Mouse (Mus musculus) mesoderm, embryonic 11.5 days (tissue): ENCODE results near the gene Tbcd.

Source experiments
- DNase-seq: peaks from one replicate; pipeline ENCODE4 v3.0.0-alpha.2; 2012; ENCODE audit warnings: low read depth, low spot score

The Tbcd gene

DNA sequence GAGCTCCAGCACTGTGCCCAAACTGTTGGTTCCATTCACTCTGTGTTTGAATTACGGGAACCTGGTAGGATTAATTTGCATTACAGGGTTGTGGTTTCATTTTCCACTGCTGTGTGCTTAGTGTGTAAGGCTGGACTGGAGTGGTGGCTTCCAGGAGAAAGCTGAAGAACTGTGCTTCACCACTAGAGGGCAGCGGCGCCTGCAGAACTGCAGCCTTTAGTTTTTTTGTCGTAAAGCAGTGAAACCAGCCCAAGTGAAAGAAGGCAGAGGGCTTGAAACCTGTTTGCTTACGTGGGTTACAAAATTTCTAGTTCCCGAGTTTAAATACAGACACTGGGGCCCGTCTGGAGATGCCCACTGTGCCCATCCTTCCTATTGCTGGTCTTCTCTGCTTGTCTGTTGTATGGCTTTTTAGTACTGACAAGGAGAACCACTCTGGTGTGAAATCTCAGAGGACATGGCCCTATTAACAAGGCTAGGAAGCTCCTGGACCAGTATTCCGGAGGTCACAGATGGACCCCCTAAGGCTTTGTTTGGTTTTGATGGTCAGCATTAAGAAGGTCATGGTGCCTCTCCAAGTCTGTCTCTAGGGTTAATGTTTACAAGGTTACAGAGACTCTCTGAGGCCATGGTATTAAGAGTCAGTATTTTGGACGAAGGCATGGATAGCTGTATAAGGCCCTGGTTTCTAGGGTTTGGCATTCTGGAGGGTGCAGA, 24.1 kb downstream of the Tbcd start:
- peak; percentile 70 for DNase-seq

DNA sequence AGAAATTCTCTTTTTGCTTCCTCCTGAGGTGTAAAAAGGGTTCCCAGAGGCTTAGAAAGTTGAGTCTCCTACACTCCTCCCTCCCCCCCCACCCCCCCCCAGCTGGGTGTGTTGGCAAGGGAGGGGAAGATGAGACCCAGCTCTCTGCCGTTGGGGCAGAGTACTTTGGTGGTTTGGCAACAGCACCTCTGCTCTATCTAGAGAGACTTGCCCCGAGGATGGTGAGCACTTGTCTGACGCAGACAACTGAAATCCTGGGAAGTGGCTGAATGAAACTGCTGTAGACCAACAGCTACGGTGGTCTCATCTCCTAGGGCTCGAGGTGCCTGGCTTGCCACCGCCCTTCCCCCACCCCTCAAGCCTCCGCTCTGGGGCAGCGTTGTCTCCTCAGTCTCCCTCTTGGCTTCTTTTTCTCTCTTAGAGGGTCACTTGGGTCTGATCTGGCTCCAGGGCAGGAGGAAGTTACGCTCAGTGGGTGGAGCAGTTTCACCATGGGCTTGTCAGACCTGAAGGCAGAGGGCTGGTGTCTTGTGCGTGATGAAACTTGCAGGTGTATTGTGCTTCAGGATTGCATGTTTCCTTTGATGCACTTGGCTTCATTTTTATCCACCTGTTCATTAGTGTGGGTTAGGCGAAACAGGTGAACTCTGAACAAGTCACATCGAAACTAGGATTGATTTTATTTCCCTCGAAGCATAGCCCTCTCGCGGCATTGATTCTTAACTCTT, 27.9 kb downstream of the Tbcd start:
- DNase-seq, result no peak

DNA sequence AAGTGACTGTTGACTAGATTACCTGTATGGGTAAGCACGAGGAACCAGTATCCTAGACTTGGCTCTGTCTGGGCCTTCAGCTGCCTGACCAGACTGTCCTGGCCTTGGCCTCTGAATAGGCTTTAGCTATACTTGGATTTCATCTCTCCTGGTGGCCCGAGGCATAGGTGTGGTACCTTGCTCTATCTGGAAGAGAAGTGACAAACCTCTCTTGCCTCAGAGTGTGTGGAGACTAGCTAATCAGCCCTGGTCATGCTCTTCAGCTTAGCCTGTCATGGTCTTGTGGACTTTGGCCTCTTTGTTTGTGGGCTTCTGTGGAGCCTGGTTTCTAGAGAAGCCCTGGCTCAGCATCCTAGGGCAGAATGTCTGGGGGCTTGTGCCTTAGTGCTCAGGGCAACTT, 29.4 kb downstream of the Tbcd start:
- DNase-seq, result no peak

DNA sequence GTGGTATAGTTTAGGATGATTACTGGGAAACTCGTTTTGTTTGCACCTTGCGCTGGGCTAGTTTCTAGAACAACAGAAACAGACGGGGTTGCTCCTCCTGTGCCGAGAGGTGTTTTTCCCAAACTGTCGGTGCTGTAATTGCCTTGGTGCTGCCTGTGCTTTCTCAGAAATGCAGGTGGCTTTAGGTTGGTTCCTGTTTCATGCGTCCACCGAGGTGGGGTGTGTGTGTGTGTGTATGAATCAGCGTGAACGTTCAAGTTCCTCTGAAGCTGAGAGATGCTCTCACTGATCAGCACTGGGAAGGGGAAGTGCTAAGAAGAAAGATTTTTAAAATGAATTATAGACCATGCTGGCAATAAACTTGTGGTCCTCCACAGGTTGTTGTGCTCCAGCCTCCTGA, 34.1 kb downstream of the Tbcd start:
- no peak for DNase-seq

DNA sequence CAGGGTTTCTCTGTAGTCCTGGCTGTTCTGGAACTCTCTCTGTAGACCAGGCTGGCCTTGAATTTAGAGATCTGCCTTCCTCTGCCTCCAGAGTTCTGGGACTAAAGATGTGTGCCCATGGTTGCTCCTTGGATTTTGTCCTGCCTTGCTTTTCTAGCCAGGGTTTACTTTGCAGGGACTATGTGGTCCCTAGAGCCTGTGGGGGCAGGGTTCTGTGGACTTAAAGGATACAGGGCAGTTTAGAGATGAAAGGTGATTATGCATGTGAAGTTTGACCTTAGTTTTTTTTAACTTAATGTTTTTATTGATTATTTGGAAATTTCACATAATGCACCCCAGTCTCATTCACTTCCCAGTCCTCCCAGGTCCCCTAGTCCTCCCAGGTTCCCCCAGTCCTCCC, 38.9 kb downstream of the Tbcd start:
- DNase-seq, result no peak

DNA sequence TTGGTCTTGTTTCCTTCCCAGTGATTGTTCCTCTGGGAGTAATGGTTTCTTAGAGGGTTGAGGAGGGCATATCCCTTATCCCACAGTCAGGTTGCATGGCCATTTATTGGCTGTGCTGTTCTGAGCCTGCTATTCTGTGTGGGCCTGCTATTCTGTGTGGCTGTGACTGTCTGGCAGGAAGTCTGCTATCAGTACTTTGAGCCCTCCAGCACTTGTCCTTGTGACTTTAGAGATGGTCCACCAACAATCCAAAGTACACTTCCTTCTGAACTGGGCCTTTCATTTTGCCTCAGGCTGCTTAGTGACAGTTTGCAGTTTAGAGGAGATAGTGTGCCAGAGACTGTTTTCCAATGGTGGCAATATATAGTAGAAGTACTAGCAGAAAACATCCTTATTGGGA, 48.8 kb downstream of the Tbcd start:
- DNase-seq, result no peak

DNA sequence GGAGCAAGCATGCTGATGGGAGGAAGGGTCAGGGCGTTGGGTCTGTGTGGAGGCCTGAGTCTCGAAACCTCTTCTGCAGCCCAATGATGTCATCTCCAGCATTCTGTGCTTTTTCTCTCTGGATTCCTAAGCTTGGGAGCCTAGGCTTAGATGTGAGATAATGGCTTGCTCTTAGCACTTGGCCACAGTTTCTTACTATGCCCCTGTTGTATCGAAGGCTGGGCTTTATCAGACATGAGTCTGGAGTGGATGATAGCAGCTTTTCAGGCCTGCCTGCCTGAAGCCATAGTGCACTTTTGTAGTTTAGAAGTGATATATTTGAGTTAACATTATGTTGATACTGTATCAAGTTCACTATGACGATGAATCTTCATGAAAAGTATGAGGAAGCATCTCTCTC, 49.8 kb downstream of the Tbcd start:
- DNase-seq, result no peak

DNA sequence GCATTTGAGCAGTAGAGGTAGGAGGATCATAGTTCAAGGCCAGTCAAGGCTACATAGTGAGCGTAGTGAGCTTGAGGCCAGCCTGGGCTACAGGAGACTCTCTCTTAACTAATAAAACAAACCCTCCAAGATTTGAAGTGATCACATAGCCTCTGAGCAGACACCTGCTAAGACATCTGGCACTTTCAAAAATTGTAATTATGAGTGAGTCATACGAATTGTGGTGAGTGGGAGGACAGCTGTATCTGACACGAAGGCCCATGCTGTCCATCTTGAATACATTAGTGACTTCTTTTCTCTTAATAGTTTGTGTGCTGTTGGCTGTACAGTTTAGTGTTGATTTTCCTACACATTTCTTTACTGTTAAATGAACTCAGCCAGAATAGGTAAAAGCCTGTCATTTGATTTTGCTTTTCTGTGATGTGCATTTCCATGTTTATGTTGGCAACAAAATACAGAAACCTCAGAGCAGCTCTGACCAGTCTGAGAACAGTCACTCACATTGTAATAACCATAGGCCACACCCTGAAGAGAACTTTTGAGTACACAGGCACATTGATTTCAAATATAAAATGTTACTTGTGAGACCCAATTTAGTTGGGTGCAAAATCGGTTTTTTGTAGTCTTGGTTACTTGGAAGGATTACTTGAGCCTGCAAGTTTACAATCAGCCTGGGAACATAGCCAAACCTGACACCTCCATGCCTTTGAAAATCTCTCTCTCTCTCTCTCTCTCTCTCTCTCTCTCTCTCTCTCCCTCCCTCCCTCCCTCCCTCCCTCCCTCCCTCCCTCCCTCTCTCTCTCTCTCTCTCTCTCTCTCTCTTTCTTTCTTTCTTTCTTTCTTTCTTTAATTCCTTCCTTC, 50.5 kb downstream of the Tbcd start:
- DNase-seq, result no peak

DNA sequence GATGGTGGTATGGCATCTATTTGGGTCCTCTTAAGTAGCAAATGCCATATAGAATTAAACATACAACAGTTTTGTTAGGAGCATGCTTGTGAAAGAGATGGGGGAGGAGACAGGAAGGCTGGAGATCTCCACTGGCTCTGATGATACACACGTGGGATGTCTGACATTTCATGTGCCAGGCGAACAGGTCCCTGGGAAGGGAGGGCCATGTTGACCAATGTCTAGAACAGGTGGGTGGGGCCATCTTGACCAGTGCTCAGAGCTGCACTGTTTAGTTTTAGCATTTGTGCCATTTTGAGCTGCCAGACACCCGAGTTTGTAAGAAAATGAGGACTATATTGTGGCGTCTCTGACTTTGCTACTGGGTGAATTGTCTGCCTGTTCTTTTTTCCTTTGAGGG, 56.7 kb downstream of the Tbcd start:
- no peak for DNase-seq

DNA sequence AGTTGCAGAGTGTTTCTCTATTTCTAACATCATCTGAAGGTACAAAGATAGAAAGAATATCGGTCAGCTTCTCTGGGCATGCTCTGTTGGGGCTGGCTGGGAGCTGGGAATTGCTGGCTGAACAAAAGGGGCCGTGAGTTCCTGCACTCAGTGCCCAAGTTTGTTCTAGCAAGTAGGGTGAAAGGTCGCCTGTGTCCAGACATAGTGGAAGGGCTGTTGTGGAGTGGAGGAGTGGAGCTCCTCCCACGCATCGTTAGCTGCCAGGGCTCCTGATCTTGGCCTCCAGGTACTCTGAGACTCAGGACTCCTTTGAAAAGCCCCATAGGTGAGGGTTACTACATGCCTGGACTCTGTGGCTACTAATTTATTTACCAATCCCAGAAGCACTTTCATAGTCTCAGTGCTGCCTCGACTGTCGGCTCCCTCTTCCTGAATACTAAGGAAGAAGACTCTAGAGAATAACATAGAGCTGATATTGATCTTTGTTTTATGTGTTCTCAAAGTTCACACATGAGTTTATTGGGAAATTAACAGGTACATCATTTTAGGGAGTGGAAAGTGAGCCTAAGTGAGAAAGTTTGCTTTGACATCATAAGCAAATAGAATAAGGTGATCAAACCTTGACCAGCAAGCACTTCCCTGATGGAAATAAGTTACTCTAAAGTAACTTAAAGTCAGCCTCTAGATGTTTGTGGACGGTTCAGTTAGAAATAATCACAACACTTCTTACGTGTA, 58.9 kb downstream of the Tbcd start:
- no peak for DNase-seq

DNA sequence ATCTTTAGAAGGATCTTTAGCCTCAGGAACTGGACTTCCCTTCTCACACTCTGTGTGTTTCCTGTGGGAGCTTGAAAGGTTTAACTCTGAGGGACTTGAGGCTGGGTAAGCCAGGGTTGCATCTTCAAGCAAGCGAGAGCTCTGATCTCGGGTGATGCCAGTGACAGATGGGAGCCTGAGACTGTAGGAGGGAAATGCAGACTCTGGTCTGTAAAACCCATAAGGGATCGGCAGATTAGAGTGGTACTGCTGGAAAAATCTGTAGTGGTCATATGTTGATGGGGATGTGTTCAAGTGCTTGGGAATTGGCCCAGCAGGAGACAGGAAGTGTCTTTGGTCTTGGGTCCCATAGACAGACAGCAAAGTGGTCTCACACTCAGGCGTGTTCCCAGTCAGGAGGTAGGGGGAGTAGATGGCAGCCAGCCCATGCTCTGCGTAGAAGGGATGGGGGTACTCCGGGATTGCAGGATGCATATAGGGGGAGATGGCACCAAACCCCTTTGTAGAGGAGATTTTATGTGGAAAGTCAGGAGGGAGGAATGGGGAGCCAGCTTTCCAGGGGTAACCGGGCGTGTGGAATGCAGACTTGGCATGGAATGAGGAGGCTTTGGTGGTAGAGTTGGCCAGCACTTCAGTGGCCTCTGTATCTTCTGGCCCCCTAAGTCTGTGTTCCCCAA, 61.3 kb downstream of the Tbcd start:
- DNase-seq, result no peak

DNA sequence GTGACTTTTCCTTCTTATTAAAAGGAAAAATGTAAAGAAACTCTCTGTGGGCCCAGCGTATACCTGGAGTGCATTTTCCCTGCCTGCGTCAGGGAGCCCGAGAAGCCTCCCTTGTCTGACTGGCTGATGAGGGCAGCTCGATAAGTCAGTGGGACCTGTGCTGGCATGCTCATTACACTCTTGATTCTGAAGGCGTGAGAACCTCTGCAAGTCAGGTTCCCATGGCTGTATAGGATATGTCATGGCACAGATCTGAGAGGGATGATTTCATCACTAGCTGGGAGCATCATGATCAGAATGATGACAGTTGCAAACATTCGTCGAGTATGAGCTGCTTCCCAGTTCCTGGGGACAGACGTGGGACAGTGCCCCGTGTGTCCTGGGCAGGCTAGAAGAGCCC, 64.2 kb downstream of the Tbcd start:
- DNase-seq, result no peak

DNA sequence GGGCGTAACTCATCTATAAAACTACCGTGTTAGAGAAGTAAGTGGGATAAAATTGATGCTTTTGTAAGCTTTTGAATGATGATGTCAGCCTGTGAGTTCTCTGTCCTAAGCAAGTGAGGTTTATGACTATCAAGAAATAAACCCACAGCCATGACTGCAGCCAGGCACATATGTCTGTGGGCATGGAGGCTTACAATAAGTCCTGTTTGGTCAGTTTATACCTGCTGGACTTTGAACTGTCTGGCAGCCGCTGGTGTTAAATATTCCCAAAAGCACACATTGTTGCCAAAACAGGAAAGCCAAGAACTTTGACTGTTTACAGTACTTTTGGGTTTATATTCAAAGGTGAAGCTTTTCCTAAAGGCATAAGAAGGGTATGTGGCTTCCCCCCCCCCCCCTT, 65.2 kb downstream of the Tbcd start:
- no peak for DNase-seq

DNA sequence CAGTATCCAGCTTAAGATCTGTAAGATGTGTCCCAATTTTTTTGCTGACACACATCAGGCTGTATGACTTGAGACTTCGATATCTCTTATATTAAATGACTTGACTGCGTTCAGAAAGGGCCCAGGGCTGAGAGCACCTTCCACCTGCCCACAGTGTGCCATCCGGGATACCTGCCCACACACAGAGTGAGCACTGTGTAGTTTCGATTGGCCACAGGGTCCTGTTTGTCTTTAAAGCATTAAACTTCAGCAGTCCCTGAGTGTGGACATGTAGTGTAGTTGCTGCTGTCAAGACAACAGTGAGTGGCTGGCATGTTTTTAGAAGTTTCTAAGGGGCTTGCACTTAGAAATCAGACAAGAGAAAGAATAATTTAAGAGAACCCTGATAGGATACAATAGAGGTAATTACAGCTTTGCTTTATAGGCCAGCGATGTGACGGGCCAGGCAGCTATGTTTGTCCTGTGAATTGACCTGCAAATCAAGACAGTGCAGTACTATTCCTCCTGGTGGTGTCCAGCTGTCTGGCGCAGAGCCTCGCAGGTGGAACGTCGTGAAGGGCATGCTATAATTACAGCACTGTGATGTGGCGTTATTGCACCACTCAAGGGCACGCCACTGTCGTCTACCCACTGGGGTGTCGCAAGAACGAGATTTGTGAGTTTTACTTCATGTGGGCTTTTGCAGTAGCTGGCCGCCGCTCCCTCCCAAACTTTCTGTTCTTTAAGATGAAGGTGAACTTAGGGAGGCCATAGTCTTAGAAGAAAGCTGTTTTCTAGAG, 66.1 kb downstream of the Tbcd start:
- no peak for DNase-seq

DNA sequence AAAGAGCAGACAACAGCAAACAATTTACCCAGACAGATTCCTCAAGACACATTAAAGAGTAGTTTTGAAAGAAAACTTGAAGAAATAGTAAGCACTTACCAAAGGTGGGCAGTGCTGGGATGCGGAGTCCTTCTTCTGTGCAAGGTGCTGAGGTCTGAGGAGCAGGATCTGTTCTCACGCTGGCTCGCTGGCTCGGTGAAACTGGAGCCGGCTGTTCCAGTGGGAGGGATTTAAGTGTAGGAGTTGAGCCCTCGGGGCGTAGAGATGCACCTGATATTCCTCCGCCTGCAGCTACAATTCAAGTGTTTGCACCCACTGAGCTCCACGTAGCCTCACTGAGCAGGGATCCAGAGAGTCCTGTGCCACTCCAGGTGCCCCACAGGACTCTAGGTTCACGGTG, 67.4 kb downstream of the Tbcd start, which contains the start of gene Zfp750:
Zfp750 (minus strand) TSS at position 203 of the 400 bp plus-strand sequence.
- peak; percentile 12 for DNase-seq

DNA sequence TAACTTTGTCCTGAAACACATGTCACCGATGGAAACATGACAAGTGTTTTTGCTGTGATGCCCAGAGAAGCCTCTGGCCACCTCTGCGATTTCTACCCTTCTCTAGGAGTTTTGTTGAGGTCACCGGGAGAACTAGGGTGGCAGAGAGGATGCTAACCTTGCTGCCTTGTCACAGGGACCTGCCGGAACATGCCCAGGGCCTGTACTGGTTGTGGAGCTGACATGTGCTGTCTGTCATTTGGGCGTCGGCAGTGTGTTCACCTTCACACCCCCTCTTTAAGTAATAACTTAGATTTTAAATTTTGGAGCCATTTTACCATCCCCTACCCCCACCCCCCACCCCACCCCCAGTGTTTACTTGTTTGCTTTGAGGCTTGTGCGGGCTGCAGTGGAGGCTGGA, 68.0 kb downstream of the Tbcd start:
- no peak for DNase-seq

DNA sequence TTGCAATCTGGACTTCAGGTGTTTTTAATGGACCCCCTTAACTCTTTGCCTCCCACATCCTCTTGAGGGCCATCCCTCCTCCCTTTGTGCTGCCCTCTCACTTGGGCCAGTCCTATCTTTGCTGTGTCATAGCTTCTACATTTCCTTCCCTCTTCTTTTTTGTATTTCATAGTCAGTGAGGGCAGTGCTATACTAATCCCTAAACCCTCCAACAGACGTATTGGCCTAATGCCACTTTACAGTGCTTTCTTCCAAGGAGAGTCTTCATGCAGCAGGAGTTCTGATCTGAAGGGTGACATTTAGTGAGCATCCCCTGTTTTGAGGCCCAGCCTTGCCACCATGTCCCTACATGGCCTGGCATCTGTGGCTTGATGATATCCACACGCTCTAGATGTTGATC, 69.0 kb downstream of the Tbcd start:
- DNase-seq, result no peak

DNA sequence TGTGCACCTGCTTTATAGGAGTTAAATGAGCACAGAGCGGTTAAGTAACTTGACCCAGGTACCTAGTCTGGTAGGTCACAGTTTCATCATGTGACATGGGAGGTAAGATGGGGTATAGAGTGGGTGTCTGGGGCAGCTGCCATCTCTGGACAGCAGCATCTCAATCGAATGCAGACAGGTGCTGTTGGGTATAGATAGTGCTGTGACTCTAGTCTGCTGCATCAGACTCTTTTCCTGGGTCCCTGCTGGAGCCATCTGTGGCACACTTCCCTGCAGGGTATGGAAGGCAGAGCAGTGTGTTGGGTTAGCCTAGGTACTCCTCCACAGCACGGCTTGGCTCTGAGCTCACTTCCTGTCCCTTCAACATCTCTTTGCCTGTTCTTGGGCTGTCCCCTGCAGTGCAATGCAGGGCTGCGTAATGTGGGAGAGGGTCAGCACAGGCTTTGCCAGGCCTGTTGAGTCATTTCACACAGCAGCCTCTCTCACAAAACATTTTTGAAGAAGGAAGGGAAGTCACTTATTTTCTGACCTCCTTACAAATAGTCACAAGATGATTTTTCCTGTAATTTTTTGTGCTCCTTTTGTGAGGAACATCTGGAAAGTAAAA, 70.5 kb downstream of the Tbcd start:
- no peak for DNase-seq

DNA sequence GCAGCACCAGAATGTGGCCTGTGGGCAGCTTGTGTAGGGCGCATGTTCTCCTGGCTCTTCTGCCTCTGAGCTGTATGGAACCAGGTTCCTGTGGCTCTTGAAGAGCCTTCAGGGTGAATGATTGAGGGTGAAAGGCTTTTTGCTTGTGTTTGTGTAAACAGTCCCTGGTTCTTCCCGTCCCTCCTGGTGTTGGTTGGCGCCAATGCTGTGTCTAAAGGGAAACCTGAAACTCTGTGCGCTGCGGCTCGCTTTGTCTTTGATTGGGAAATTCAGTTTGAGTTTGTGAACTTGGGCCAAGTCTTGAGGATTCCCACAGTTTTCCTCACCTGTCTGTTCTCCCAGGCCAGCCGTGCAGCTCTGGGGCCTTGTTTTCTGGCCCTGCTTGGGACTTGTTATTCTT, 72.4 kb downstream of the Tbcd start:
- DNase-seq, result no peak

DNA sequence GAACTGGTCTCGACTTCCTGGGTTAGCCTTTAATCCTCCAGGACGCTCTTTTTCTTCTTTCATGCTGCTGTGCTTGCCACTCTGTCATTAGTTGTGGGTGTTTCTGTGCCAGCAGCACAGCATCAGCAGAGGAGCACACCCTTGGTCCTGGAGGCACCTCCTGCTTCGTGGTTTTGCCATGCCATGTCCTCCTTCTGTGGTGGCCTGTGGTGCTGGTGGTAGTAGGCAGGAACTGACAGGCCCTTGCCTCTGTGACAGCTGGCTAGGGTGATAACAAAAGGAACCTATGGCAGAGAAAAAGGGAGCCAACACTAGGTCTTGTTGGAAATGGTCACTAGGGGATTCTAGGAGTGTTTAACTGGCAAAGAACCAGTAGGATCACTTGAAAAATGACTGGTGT, 78.0 kb downstream of the Tbcd start:
- DNase-seq, result no peak
